Mouse (Mus musculus) cerebellum, adult 2 months (tissue): ENCODE data around the gene Ankrd6. TPM values are rescaled to one million over a fixed set of nuclear protein-coding genes. Genes with fewer than 3 reads are reported as not detected.

Experiments used
- DNase-seq, 2 experiments: peaks; one replicate each; pipeline ENCODE4 v3.0.0; 2021
- H3K27ac ChIP-seq: fragments of 200-500 bp; 2 replicates; pipeline ENCODE4 v1.5.1; 2012; ENCODE audit warnings: low read length, control low read depth, inconsistent platforms; ENCODE audit not compliant: insufficient read depth
- H3K27me3 ChIP-seq: fragments of 200-500 bp; 2 replicates; pipeline ENCODE4 v1.6.1; 2012; ENCODE audit warnings: inconsistent platforms, mild to moderate bottlenecking, low read length, moderate library complexity; ENCODE audit not compliant: control insufficient read depth, insufficient read depth
- H3K4me1 ChIP-seq: fragments of 200-500 bp; 2 replicates; pipeline ENCODE4 v1.6.1; 2011; ENCODE audit warnings: low read length; ENCODE audit not compliant: control insufficient read depth, insufficient read depth
- H3K4me3 ChIP-seq: fragments of 200-500 bp; replicated peaks from 2 replicates; pipeline ENCODE3; 2011; ENCODE audit warnings: mild to moderate bottlenecking, low read depth, low read length, control low read depth; ENCODE audit not compliant: insufficient read depth
- CTCF ChIP-seq: fragments of 200-500 bp; IDR thresholded peaks from 2 replicates; pipeline ENCODE4 v1.5.1; 2011; ENCODE audit warnings: low read depth, mild to moderate bottlenecking, control low read depth, low read length, moderate library complexity, borderline replicate concordance; ENCODE audit not compliant: insufficient read depth
- POLR2A ChIP-seq: fragments of 200-500 bp; IDR thresholded peaks from 2 replicates; pipeline ENCODE4 v1.6.1; 2011; ENCODE audit warnings: low read length, control low read depth, borderline replicate concordance; ENCODE audit not compliant: insufficient read depth
- WGBS: fragments of 180-500 bp; shearing (Covaris S2); methylation state at CpG from one replicate; pipeline ENCODE4 v1.1.7; 2018; 5-methylcytosine and 5-hydroxymethylcytosine counted together
- polyA plus RNA-seq: library from polyadenylated mRNA; depleted of rRNA; stranded (reverse); fragments of >200 nt; gene quantifications from 2 replicates; pipeline ENCODE4 v1.2.3, GENCODE M21; 2012

The Ankrd6 gene
- polyA plus RNA-seq, 1 experiment, result 9.4 TPM

DNA sequence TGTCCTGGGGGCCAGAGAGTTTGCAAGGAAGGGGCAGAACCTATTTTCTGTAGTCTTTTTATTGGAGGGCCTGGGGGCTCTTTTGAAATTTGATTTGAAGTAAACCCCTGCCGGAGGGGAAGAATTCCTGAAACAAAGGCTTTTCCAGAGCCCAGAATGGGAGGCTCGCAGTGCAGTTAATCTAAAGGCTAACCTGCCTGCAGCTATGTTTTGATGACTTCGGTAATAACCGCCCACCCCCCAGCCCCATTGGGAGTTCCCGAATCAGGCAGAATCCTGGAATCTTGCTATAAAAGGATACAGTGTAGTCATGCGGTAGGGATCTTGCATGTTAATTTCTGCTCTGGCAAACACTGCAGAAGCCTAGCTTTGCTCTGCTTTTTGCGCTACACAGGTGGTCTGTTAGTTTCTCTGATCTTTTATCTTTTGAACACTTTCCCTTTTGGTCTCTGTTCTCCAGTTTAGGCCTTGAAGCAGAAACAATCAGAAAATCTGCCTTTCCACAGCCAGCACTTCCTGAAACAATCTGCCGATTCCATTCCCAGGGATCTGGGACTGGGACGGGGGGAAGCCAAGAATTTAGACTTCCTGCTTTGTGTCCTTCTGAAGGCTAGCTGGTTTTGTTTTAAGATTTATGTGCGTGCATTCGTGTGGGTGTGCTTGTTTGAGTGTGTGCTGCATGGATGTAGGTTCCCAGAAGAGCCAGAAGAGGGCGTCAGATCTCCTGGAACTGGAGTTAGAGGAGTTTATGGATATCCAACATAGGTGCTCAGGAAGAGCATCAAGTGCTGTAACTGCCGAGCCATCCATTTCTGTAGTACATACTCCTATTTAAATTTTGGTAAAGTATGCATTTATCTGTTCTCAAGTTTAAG lies 34.4 kb upstream of the Ankrd6 start:
- WGBS, result 37% methylated on average over 13 of the region's 13 CpGs
- Histone ChIP-seq H3K4me1 (peaks cover 10% of the 10 kb centered on the region), H3K27ac (no peak overlapping the region), H3K27me3 (no peaks in the 10 kb centered on the region), H3K4me3 (peak overlapping the region; percentile 29)
- TF ChIP-seq POLR2A, result no peak
- TF ChIP-seq CTCF, result peak; percentile 29; the same call in 1 of the 2 replicates
- peak in 1 of 2 experiments; percentile 36 for DNase-seq

DNA sequence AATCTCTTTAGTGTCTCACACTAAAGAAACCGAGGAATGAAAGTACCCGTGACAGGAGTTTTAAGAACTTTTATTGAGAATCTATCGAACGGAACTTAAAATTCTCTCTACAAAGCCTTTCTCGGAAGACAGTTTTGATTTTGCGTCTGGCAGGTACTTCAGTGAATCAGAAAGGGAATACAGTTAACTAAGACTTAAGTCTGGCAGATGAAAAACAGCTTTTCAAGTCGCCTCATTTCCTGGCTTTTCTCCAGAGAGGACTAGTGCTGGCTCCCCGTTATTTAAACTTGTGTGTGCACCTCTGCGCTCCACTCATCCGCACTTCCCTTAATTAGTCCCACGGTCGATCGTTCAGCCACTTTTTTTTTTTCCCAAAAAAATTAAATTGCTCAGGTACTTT lies 33.6 kb upstream of the Ankrd6 start:
- peak; percentile 21 to 38 for DNase-seq
- Histone ChIP-seq H3K4me3 (peak overlapping the region; percentile 68), H3K27me3 (no peaks in the 10 kb centered on the region), H3K27ac (no peak overlapping the region), H3K4me1 (peaks cover 5% of the 10 kb centered on the region)
- TF ChIP-seq POLR2A (no peak), CTCF (no peak)
- 2% methylated on average over 13 of the region's 13 CpGs for WGBS

DNA sequence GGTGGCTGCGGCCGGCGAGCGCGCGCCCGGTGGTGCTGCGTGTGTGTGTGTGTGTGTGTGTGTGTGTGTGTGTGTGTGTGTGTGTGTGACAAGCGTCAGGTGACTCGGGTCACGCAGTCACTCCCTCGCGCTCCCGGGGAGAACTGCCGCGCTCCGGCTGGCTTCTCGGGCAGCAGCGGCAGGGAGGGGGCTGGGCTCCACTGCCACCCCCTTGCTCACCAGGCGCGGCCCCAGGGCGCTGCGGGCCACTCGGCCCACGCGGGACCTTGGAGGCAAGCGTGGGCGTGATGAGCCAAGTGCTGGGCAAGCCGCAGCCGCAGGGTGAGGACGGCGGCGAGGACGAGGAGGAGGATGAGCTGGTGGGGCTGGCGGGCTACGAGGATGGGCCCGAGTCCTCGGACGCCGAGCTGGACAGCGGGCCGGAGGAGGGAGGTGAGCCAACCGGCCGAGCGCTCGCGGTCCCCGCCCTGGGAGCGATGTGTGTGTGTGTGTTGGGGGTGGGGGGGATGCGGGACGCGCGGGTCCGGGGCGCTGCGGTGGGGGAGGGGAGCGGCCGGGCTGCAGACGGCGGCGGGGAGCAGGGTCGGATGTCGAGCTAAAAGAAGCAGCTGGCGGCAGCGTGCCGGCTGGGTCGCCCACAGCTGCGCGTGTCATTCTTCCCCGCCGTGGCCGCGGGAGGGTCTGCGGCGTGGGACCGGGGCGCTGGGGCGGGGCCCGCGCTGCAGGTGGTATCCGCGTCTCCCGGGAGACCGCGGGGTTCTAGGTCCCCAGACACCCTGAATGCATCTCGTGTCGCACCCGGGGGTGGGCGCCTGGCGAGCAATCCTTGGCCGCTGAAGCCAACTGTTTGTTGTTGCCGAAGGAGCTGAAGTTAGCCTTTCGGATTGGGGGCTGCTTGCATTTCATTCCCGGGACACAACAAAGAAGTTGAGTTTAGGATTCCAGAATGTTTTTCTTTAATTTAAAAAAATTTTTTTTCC lies 32.8 kb upstream of the Ankrd6 start:
- Histone ChIP-seq H3K4me1 (peaks cover 2% of the 10 kb centered on the region; the same call in 1 of the 2 replicates), H3K27me3 (no peaks in the 10 kb centered on the region), H3K4me3 (peak overlapping the region; percentile 68), H3K27ac (peak overlapping the region; percentile 72)
- TF ChIP-seq POLR2A (peak; percentile 44), CTCF (no peak)
- under 1% methylated on average over 83 of the region's 94 CpGs for WGBS
- peak; percentile 82 to 87 for DNase-seq

DNA sequence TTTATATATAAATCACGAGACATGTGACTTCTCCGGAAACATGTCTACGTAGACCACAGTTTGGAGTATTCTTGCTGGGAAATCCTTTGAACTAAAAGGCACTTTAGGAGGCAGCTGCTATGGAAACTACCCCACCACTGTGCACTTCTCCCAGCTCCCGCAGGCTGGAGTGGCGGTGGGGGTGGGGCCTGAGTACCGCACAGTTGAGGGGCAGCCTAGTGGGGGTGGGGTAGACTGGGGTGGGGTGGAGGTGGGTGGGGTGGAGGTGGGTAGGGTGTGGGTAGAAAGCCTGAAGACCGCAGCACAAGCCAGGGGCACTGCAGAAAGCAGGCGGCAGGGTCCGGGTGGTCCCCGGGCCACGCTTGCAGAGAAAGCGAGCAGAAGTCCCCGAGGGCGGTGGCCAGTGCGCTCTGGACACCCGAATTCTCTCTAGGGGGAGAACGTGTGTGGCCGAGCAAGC lies 32.1 kb upstream of the Ankrd6 start, which contains the start of gene Rragd:
Gene Rragd (plus strand): TSS at position 322 of the 460 bp plus-strand sequence.
- Histone ChIP-seq H3K27ac (peak within 1 kb of the TSS; percentile 72), H3K4me3 (peak within 1 kb of the TSS; percentile 68), H3K27me3 (no peaks in the 10 kb centered on the region), H3K4me1 (peaks cover 2% of the 10 kb centered on the region; the same call in 1 of the 2 replicates)
- DNase-seq, result no peak
- TF ChIP-seq CTCF, result no peak
- TF ChIP-seq POLR2A, result no peak
- WGBS, result under 1% methylated on average over 18 of the region's 18 CpGs

DNA sequence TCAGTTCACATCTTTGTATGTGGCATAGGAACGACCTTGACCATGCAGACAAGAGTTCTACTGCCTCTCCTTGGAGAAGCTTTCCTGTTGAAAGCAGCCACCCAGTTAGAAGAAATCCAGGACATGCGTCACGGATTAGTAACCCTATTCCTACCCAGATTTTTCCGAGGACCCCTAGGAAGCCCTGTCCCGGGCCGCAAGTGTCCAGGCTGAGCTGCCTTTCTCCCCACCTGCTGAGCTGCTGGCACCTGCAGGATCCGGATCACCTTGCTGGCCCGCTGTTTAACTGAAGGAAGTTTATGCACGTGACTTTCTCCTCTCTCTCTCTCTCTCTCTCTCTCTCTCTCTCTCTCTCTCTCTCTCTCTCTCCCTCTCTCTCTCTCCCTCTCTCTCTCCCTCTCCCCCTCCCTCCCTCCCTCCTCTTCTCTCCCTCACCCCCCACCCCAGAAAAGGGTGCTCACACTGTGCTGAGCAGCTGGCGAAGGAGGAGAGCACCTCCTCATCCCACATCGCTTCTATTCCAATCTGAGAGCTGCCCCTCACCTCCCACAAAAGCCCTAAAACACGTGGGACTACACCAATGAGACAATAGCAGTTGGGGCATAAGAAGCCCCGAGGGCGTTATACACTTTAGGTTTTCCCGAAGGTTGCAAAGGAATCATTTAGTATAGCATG lies 31.5 kb upstream of the Ankrd6 start:
- Histone ChIP-seq H3K27ac (no peak overlapping the region; the same call in 1 of the 2 replicates), H3K4me1 (peaks cover 2% of the 10 kb centered on the region; the same call in 1 of the 2 replicates), H3K27me3 (no peaks in the 10 kb centered on the region), H3K4me3 (peak overlapping the region; percentile 68)
- peak; percentile 54 to 55 for DNase-seq
- WGBS, result 5% methylated on average over 15 of the region's 15 CpGs
- TF ChIP-seq CTCF (no peak), POLR2A (no peak)

DNA sequence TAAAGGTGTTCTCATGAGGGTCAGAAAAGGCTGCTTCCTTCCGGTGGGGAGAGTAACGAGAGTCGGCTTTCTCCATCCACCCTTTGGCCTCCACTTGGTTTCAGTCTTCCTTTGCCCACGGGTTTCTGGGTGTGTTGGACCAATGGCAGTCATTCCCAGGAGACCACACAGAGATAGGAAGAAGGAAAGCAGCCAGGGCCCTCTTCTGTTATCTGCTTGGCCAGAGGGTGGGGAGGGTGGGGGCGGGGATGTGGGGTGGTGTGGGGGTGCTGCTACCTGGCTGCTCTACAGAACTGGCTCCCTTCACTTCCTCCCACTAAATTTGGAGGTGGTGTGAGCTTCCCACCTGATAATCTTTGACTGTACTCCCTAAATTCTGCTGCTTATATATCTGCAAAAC lies 31.0 kb upstream of the Ankrd6 start:
- no peaks in the 10 kb centered on the region for H3K27me3 ChIP-seq
- no peak overlapping the region for H3K4me3 ChIP-seq
- H3K4me1 ChIP-seq, result peaks cover 2% of the 10 kb centered on the region; the same call in 1 of the 2 replicates
- WGBS, result 61% methylated on average over 5 of the region's 5 CpGs
- no peak for TF ChIP-seq CTCF
- TF ChIP-seq POLR2A, result no peak
- no peak overlapping the region for H3K27ac ChIP-seq
- DNase-seq, result peak in 1 of 2 experiments; percentile 8

DNA sequence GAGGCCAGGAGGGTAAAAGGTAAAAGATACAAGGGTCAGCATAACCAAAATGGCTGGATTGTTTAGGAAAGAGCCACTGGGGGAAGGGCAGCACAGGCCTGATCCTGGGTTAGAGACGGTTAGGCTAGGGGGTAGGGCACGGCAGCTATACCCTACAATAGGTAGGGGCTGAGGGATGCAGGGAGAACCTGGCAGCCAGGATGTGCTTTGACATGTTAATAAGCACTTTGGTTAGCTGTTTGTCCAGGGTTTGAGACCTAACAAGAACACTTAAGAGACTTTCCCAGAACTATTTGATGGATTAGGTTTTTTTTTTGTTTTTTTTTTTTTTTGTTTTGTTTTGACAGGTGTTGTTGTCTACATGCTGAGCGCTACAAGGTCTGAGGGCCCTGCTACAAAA lies 29.4 kb upstream of the Ankrd6 start:
- TF ChIP-seq CTCF (no peak), POLR2A (no peak)
- Histone ChIP-seq H3K4me1 (peaks cover 2% of the 10 kb centered on the region; the same call in 1 of the 2 replicates), H3K4me3 (no peak overlapping the region), H3K27me3 (no peaks in the 10 kb centered on the region), H3K27ac (no peak overlapping the region)
- no peak for DNase-seq
- 94% methylated on average over 3 of the region's 3 CpGs for WGBS
